ENCODE assay signal across 8 mouse cellular contexts in genomic region chr17:72781786-72782185, GRCm38 (mm10). TPM values are rescaled to one million over a fixed set of nuclear protein-coding genes. Genes with fewer than 3 reads are reported as not detected.
DNase-seq lines count a peak whose midpoint lies in the region; ATAC-seq and TF ChIP-seq lines count a peak whose summit lies in the region.

No protein-coding gene starts in this region.

- peak; percentile 62 for DNase-seq in urinary bladder, postnatal 14 days (ENCODE audit: low spot score)
- no peak for DNase-seq in urinary bladder, adult 2 months (ENCODE audit: low spot score)
- peak; percentile 32 for DNase-seq in cerebellum, adult 11-12 months
- peak; percentile 78 for DNase-seq in left cerebral cortex, postnatal 4 days
- peak; percentile 61 for DNase-seq in naive thymus-derived CD4-positive, alpha-beta T cell, adult 2 months (ENCODE audit: low read depth)
- peak; percentile 69 for DNase-seq in stomach, postnatal 0 days (ENCODE audit: low spot score)

- TF ChIP-seq CTCF in stomach, postnatal 0 days (IDR thresholded peaks at IDR 0.05; ENCODE audit: low read depth) = peak; percentile 94

- no peaks in the 10 kb centered on the region for H3K4me1 ChIP-seq in forebrain, embryonic 16.5 days (replicated peaks; ENCODE audit: control insufficient read depth, insufficient read depth, low read length)
- no peaks in the 10 kb centered on the region for H3K4me1 ChIP-seq in stomach, postnatal 0 days (replicated peaks; ENCODE audit: control insufficient read depth, insufficient read depth)

- H3K4me2 ChIP-seq in forebrain, embryonic 16.5 days (ENCODE audit: low read length) = no peak overlapping the region
- H3K4me2 ChIP-seq in stomach, postnatal 0 days (replicated peaks; ENCODE audit: low read depth) = no peak overlapping the region

- no peak overlapping the region for H3K27ac ChIP-seq in forebrain, embryonic 16.5 days (ENCODE audit: low read length)
- no peak overlapping the region for H3K27ac ChIP-seq in stomach, postnatal 0 days (replicated peaks)

- no peaks in the 10 kb centered on the region for H3K9me3 ChIP-seq in forebrain, embryonic 16.5 days (ENCODE audit: control insufficient read depth, low read length)
- no peaks in the 10 kb centered on the region for H3K9me3 ChIP-seq in stomach, postnatal 0 days (ENCODE audit: control insufficient read depth, low read length)

- no peaks in the 10 kb centered on the region for H3K36me3 ChIP-seq in forebrain, embryonic 16.5 days (ENCODE audit: control insufficient read depth, insufficient read depth)
- H3K36me3 ChIP-seq in stomach, postnatal 0 days (ENCODE audit: control insufficient read depth, insufficient read depth, low read length) = no peaks in the 10 kb centered on the region

- peak; percentile 88 for ATAC-seq in forebrain, embryonic 16.5 days
- peak; percentile 41 for ATAC-seq in inflammation-experienced regulatory T-cells, adult 6 months
- ATAC-seq in stomach, postnatal 0 days (ENCODE audit: low FRiP score, low TSS enrichment) = no peak; the same call in 1 of the 2 replicates

- no peaks in the 10 kb centered on the region for H3K27me3 ChIP-seq in forebrain, embryonic 16.5 days (replicated peaks; ENCODE audit: control insufficient read depth, insufficient read depth, low read length)
- no peaks in the 10 kb centered on the region for H3K27me3 ChIP-seq in stomach, postnatal 0 days (ENCODE audit: control insufficient read depth, insufficient read depth, low read length)

- H3K4me3 ChIP-seq in forebrain, embryonic 16.5 days (replicated peaks; ENCODE audit: low read length) = no peak overlapping the region
- H3K4me3 ChIP-seq in stomach, postnatal 0 days (ENCODE audit: low read depth, low read length) = no peak overlapping the region

- no peak for TF ChIP-seq EP300 in stomach, postnatal 0 days (optimal IDR thresholded peaks at IDR 0.05)

- intact Hi-C loops in left cerebral cortex, postnatal 4 days (cut with DNase I) = loop anchor here (2.0 to 10.0 kb wide), 4 partner anchors 177 to 1119 kb away; partner anchors contain the start of gene Alk

- H3K9ac ChIP-seq in forebrain, embryonic 16.5 days (replicated peaks; ENCODE audit: low read depth, low read length) = no peak overlapping the region
- H3K9ac ChIP-seq in stomach, postnatal 0 days (ENCODE audit: low read length) = no peak overlapping the region

- 21% methylated on average over 6 of the region's 6 CpGs for WGBS in forebrain, embryonic 16.5 days
- 12% methylated on average over 6 of the region's 6 CpGs for WGBS in stomach, postnatal 0 days

RNA-seq across cellular contexts. Expression of gene Ypel5, which starts 54.5 kb away (rescaled TPM):
- polyA plus RNA-seq in urinary bladder, adult 2 months (2012; rRNA removed) = 55.2 and 59.0 TPM in 2 replicates
- polyA plus RNA-seq in forebrain, embryonic 16.5 days (2015; fragmentation: Nextera tagmentation; extraction: Ambion mirVana) = 116 and 123 TPM in 2 replicates
- 10 to 100 TPM; 77.9 to 83.0 (median 79.6) TPM for polyA plus RNA-seq in inflammation-experienced regulatory T-cells, adult 6 months (2017; shearing (Covaris generic))
- 10 to 100 TPM; 53.1 to 53.7 TPM for total RNA-seq in left cerebral cortex, postnatal 4 days (2021)
- 67.3 and 69.5 TPM in 2 replicates for polyA plus RNA-seq in stomach, postnatal 0 days (2015; fragmentation: Nextera tagmentation; extraction: Ambion mirVana)
